Mouse (Mus musculus) liver, adult 2 months (tissue): ENCODE data around the gene Rnf20. TPM values are rescaled to one million over a fixed set of nuclear protein-coding genes. Genes with fewer than 3 reads are reported as not detected.
A peak's percentile ranks its signal among the peaks of the same experiment; 100 is the strongest.

Source experiments
- DNase-seq: peaks from one replicate; pipeline ENCODE4 v3.0.0-alpha.2; 2011; ENCODE audit warnings: low read depth, low spot score; ENCODE audit errors: extremely low read depth
- H3K27ac ChIP-seq: fragments of 200-500 bp; replicated peaks from 2 replicates; pipeline ENCODE4 v1.5.1; 2012; ENCODE audit warnings: low read depth, mild to moderate bottlenecking, control low read depth, inconsistent platforms, low read length; ENCODE audit not compliant: insufficient read depth
- H3K27me3 ChIP-seq: fragments of 200-500 bp; 2 replicates; pipeline ENCODE4 v1.6.1; 2012; ENCODE audit warnings: mild to moderate bottlenecking, moderate library complexity, low read length, inconsistent platforms; ENCODE audit not compliant: control insufficient read depth, insufficient read depth
- H3K36me3 ChIP-seq: fragments of 200-500 bp; 2 replicates; pipeline ENCODE4 v1.6.1; 2012; ENCODE audit warnings: low read length, inconsistent platforms; ENCODE audit not compliant: control insufficient read depth, insufficient read depth
- H3K4me1 ChIP-seq: fragments of 200-500 bp; 2 replicates; pipeline ENCODE4 v1.6.1; 2011; ENCODE audit warnings: low read length; ENCODE audit not compliant: control insufficient read depth, insufficient read depth
- H3K4me3 ChIP-seq: fragments of 200-500 bp; 2 replicates; pipeline ENCODE4 v1.5.1; 2011; ENCODE audit warnings: low read depth, mild to moderate bottlenecking, control low read depth, low read length, moderate library complexity; ENCODE audit not compliant: insufficient read depth
- H3K79me2 ChIP-seq: fragments of 200-500 bp; 2 replicates; pipeline ENCODE4 v1.6.1; 2012; ENCODE audit warnings: inconsistent platforms, mild to moderate bottlenecking, low read length, moderate library complexity; ENCODE audit not compliant: control insufficient read depth, insufficient read depth
- H3K9ac ChIP-seq: fragments of 200-500 bp; 2 replicates; pipeline ENCODE4 v1.6.1; 2012; ENCODE audit warnings: low read depth, mild to moderate bottlenecking, control low read depth, inconsistent platforms, low read length
- CTCF ChIP-seq: fragments of 200-500 bp; IDR thresholded peaks from 2 replicates; pipeline ENCODE4 v1.5.1; 2011; ENCODE audit warnings: low read depth, low read length, control low read depth
- POLR2A ChIP-seq: fragments of 200-500 bp; IDR thresholded peaks from 2 replicates; pipeline ENCODE4 v1.6.1; 2011; ENCODE audit warnings: low read length, control low read depth; ENCODE audit not compliant: insufficient read depth; ENCODE audit errors: extremely low read depth
- WGBS: fragments of 180-500 bp; shearing (Covaris S2); methylation state at CpG from one replicate; pipeline ENCODE4 v1.1.7; 2018; 5-methylcytosine and 5-hydroxymethylcytosine counted together
- polyA plus RNA-seq: library from polyadenylated mRNA; depleted of rRNA; stranded (reverse); fragments of >200 nt; gene quantifications from 2 replicates; pipeline ENCODE4 v1.2.3, GENCODE M21; 2012
- total RNA-seq: library from RNA; depleted of rRNA; stranded (reverse); fragments of >200 nt; gene quantifications from 2 replicates; pipeline ENCODE4 v1.2.3, GENCODE M21; 2014

The Rnf20 gene
- total and polyA plus RNA-seq, 2 experiments: 8.5 to 18.3 TPM

DNA sequence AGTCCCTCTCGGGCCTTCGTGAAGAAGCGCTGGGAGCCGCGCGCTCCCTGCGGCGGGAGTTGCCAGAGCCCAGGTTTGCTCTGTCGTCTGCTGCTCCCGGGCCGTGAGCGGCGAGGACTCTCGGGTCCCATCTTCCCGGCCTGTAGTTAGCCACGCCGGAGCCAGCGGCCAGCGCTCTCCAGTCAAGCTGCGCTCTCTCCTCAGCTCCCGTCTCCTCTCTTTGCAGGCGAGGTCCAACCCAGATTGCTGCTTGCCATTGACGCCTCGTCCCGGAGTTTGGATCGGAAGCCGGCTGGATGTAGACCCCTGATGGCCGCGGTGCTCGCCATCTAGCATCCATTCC lies 304 bp downstream of the Rnf20 start:
- peak overlapping the region; percentile 84 for H3K9ac ChIP-seq

DNA sequence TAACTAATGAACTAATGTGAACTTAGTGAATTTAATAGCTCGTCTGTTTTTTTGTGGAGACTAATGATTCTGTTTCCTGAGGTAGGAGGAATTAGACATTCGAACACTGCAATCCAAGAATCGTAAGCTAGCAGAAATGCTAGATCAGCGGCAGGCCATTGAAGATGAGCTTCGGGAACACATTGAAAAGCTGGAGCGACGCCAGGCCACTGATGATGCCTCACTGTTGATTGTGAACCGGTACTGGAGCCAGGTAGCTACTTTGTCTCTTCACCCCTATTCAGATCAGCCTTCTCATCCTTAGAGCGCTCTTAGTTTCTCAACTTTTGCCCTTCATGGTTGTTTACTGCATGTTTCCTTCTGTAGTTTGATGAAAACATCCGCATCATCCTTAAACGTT lies 6.0 kb downstream of the Rnf20 start:
- TF ChIP-seq CTCF (no peak), POLR2A (no peak)
- WGBS: 89% methylated on average over 11 of the region's 11 CpGs
- DNase-seq: no peak
- Histone ChIP-seq H3K36me3 (peaks cover 62% of the 10 kb centered on the region), H3K27ac (no peak overlapping the region), H3K9ac (no peak overlapping the region), H3K27me3 (no peaks in the 10 kb centered on the region), H3K4me1 (no peaks in the 10 kb centered on the region), H3K79me2 (peaks cover 3% of the 10 kb centered on the region; the same call in 1 of the 2 replicates), H3K4me3 (no peak overlapping the region)

More for the DNA sequence above, 304 bp downstream of the Rnf20 start:
- peaks cover 23% of the 10 kb centered on the region for H3K36me3 ChIP-seq
- H3K4me3 ChIP-seq: peak overlapping the region; percentile 91
- WGBS: under 1% methylated on average over 30 of the region's 30 CpGs
- no peaks in the 10 kb centered on the region for H3K27me3 ChIP-seq
- H3K4me1 ChIP-seq: 0 out of 2 replicates have a peak, but pooled peaks cover 2% of the 10 kb centered on the region
- H3K27ac ChIP-seq: peak overlapping the region; percentile 48
- 0 out of 2 replicates have a peak, but pooled peaks cover 3% of the 10 kb centered on the region for H3K79me2 ChIP-seq
- TF ChIP-seq CTCF (no peak), POLR2A (no peak)
- DNase-seq: no peak

GRCm38 (mm10) chr4:49639913-49640312 lies 8.1 kb downstream of the Rnf20 start:
- H3K9ac ChIP-seq: no peak overlapping the region
- H3K4me3 ChIP-seq: no peak overlapping the region
- peaks cover 71% of the 10 kb centered on the region for H3K36me3 ChIP-seq
- no peaks in the 10 kb centered on the region for H3K4me1 ChIP-seq
- DNase-seq: no peak
- H3K27me3 ChIP-seq: no peaks in the 10 kb centered on the region
- TF ChIP-seq POLR2A (no peak), CTCF (no peak)
- no peak overlapping the region for H3K27ac ChIP-seq
- H3K79me2 ChIP-seq: no peaks in the 10 kb centered on the region; the same call in 1 of the 2 replicates
- WGBS: 36% methylated on average over 2 of the region's 2 CpGs

DNA sequence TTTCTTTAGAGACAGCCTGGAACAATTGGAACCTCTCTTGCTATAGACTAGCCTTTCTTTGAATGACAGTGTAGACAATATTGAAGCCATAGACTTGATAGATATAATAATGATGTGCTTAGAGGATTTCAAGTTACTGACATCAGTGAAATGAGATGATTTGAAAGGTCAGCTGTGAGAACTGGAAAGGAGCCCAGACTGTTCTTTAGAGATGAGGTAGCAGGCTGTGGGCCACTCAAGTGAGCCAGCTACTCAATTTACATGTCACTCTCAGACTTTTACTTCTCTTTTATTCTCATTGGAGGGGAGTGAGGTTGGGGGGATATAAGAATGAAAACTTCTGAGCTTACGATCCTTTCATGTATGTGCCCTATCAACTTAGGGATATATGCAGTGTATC lies 27.6 kb downstream of the Rnf20 start:
- Histone ChIP-seq H3K27me3 (no peaks in the 10 kb centered on the region), H3K79me2 (no peaks in the 10 kb centered on the region)
- TF ChIP-seq POLR2A: no peak
- TF ChIP-seq CTCF: no peak

DNA sequence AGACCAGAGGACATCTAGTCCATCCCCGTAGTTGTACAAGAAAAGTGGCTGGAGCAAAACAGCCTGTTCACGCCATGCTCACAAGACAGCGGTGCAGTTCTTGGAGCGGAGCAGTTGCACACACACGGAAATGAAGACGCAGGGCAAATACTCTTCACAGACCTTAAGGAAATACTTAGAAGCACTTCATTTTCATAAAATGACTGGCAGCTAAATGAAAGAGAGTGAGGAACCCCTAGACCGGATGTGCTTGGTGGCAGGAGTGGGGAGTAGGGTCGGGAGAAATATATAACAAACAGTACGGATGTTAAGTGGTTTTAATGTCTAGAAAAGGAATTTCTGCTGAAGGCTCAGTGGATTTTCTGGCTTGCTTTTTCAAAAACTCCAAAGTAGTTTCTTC lies 29.9 kb downstream of the Rnf20 start:
- Histone ChIP-seq H3K36me3 (peaks cover 40% of the 10 kb centered on the region), H3K79me2 (no peaks in the 10 kb centered on the region), H3K27ac (no peak overlapping the region), H3K4me1 (no peaks in the 10 kb centered on the region), H3K4me3 (no peak overlapping the region), H3K9ac (no peak overlapping the region), H3K27me3 (no peaks in the 10 kb centered on the region)
- TF ChIP-seq CTCF (no peak), POLR2A (no peak)
- WGBS: 96% methylated on average over 9 of the region's 9 CpGs
- no peak for DNase-seq

More for the DNA sequence above, 27.6 kb downstream of the Rnf20 start:
- no peak for DNase-seq
- peaks cover 56% of the 10 kb centered on the region for H3K36me3 ChIP-seq
- WGBS: 97% methylated on average over 1 of the region's 1 CpGs
- no peak overlapping the region for H3K4me3 ChIP-seq
- no peak overlapping the region for H3K9ac ChIP-seq
- H3K27ac ChIP-seq: no peak overlapping the region
- H3K4me1 ChIP-seq: no peaks in the 10 kb centered on the region

DNA sequence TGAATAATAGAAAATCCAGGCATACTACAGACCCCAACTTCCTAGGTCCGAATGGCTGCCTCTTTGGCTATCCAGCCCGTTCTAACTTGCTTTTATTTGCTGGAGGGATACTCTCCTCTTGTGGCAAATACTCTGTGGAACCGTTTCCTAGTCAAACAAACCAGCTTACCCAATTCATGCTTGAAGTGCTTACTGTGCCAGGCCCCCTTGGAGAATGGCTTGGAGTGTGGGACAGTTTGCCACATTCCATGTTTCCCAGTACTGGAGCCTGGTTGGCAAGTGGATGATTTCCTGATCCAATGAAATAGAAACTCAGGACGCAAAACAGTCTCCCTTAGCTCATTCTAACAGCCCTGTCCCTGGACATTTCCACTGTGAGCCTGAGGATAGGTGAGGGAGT lies 30.4 kb downstream of the Rnf20 start:
- TF ChIP-seq POLR2A (no peak), CTCF (no peak)
- Histone ChIP-seq H3K4me3 (no peak overlapping the region), H3K4me1 (no peaks in the 10 kb centered on the region), H3K27ac (no peak overlapping the region), H3K36me3 (peaks cover 36% of the 10 kb centered on the region), H3K79me2 (no peaks in the 10 kb centered on the region), H3K9ac (no peak overlapping the region), H3K27me3 (no peaks in the 10 kb centered on the region)
- 78% methylated on average over 4 of the region's 4 CpGs for whole genome bisulfite sequencing
- DNase-seq: no peak
